Mouse (Mus musculus) retina, embryonic 14.5 days (tissue): ENCODE data around the gene Dhfr.

Source experiments
- DNase-seq: peaks from one replicate; pipeline ENCODE4 v3.0.0-alpha.2; 2015; ENCODE audit warnings: low spot score

Dhfr gene

GRCm38 (mm10) chr13:92393047-92393661 lies 38.6 kb downstream of the Dhfr start:
- peak; percentile 1 for DNase-seq

- no peak for DNase-seq
Observed at GRCm38 (mm10) chr13:92398491-92399384, 44.2 kb downstream of the Dhfr start.

GRCm38 (mm10) chr13:92402063-92402462 lies 47.5 kb downstream of the Dhfr start:
- no peak for DNase-seq

- no peak for DNase-seq
Observed at GRCm38 (mm10) chr13:92403496-92403895, 49.0 kb downstream of the Dhfr start.

GRCm38 (mm10) chr13:92410486-92410885 lies 56.0 kb downstream of the Dhfr start:
- no peak for DNase-seq

GRCm38 (mm10) chr13:92419630-92420029 lies 65.1 kb downstream of the Dhfr start:
- no peak for DNase-seq

- DNase-seq: no peak
Observed at GRCm38 (mm10) chr13:92423711-92424110, 69.2 kb downstream of the Dhfr start.

- DNase-seq: peak; percentile 78
Observed at GRCm38 (mm10) chr13:92425758-92426264, 71.3 kb downstream of the Dhfr start, which contains the start of gene Ankrd34b. Gene Ankrd34b (plus strand): TSS chr13:92425896.

GRCm38 (mm10) chr13:92426294-92427051 lies 71.9 kb downstream of the Dhfr start:
- DNase-seq: peak; percentile 37

GRCm38 (mm10) chr13:92427351-92427855 lies 72.9 kb downstream of the Dhfr start:
- DNase-seq: no peak
